Mouse (Mus musculus) lung, adult 2 months (tissue): Measurements from ENCODE around the gene Krr1.

Experiments used
- CTCF ChIP-seq: fragments of 200-500 bp; IDR thresholded peaks from 2 replicates; pipeline ENCODE4 v1.5.1; 2011; ENCODE audit warnings: mild to moderate bottlenecking, low read length, control low read depth; ENCODE audit not compliant: insufficient read depth
- POLR2A ChIP-seq: fragments of 200-500 bp; IDR thresholded peaks from 2 replicates; pipeline ENCODE4 v1.6.1; 2011; ENCODE audit warnings: low read depth, mild to moderate bottlenecking, control low read depth, low read length, borderline replicate concordance; ENCODE audit errors: extremely low read depth

DNA sequence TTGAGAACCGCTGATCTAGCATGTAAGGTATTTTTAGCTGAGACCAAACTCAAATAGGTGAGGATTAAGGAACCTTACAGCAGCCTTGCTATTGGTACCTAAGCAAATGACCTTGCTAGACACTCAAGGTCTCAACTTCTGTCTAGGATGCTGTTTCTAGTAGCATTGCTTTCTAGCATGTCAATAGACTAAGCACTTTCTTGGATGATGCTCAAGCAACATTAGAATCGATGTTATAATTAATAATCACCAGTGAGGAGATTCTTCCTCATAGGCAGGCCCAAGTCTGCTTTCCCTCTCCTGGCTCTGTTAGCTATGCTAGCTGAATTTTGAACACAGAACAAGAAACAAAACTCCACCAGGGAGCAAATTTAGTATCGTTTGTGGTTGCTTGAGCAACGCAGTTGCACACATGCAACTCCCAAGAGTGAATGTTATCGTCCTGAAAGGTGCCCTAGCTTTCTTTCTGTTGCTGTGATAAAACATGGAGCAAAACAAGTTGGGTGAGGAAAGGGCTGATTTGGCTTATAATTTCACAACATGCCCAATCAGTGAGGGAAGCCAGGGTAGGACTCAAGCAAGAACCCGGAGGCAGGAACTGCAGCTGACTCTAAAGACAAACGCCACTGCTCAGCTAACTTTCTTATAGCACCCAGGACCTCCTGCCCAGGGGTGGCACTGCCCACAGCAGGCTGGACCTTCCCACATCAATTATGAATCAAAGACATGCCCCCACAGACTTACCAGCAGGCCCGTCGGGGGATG, 29.5 kb downstream of the Krr1 start:
- TF ChIP-seq CTCF (no peak), POLR2A (no peak)
